Mouse (Mus musculus) MN1 (cell line): Measurements from ENCODE around the gene Pum1.

Experiments used
- DNase-seq: peaks from one replicate; pipeline ENCODE4 v3.0.0-alpha.2; 2016; ENCODE audit warnings: low spot score

Gene Pum1

DNA sequence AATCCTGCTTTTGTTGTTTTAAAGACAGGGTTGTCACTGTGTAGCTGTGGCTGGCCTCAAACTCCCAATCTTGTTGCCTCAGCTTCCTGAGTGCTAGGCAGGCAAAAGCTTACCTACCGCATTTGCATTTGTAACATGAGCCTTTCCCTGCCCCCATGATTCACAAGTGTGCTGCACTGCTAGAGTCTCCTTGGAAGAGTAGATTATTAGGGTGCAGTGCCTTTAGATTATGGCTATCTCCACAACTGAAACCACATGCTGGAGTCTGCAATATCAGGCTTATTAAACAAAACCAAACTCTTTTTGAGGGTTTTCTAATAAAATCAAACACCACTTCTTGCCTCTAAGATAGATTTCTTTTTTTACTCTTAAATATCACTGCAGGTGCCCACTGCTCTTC lies 59.5 kb downstream of the Pum1 start:
- no peak for DNase-seq

DNA sequence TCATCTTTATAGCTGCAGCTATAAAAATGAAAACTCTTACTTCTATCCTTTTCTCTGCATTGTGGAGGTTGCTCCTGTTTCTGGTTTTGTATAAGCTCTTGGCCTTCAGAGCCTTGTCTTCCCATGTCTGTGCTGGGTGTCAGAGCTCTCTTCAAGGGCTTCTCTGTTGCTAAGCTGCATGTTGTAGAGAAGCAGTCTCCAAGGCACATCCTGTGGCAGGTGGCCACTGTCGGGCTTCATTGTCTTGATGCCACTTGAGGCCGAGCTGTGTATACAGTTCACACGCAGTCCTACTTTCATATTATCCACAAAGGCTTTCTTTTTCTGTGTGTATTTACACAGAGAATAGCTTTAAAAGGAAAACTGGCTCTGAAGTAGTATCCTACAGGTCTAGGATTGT lies 63.0 kb downstream of the Pum1 start:
- no peak for DNase-seq

DNA sequence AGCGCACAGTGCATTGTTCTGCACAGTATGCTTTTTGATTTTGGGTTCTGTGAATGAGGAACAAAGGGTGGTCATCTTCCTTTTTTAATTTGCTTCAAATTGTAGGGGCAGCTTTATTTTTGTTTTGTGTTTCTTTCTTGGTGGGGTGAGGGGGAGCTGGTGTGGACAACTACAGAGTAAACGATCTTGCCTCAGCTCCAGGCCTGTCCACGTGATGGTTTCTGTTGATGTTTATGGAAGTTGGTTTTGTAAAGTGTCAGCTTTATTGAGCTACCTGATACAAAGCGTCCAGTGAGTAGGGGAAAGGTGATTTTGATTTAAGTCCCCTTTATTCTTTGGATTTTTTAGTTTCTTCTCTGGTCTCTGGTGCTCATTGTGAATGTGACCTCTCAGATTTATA lies 72.8 kb downstream of the Pum1 start:
- no peak for DNase-seq

DNA sequence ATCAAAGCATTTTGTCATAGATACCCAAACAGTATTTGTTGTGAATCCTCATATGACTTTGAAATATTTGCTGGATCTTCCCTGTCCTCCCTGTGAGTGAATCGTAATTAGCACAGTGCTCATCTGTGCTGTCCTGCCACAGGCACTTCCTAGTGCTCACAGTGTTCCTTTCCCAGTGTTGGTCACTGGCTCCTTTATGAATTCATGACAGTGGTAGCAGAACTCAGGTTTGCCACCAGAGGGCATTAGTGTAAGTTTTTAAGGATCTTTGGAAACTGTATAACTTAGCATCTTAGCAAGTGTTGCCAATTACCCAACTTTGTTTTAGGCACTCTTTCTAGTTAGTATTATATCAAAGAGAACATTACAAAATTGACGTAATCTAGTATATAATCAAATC lies 75.4 kb downstream of the Pum1 start:
- DNase-seq: peak; percentile 61

DNA sequence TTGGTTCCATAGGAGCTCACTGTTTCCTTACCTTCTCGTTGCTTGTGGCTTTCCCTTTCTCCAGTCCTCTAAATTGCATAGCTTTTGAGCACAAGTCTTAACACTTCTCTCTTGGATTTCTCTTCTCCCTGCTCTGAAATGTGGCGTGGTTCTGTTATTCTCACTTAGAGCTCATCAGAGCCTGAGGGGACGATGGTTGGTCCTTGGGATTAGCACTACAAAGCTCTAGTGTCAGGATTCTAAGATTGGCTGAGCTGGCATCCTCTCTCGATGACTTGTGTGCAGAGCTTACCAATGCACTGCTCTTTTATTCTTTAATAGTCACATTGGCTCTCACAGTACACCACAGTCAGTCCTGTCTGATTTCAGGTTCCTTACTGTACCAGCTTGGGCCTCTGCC lies 80.9 kb downstream of the Pum1 start:
- DNase-seq: no peak

DNA sequence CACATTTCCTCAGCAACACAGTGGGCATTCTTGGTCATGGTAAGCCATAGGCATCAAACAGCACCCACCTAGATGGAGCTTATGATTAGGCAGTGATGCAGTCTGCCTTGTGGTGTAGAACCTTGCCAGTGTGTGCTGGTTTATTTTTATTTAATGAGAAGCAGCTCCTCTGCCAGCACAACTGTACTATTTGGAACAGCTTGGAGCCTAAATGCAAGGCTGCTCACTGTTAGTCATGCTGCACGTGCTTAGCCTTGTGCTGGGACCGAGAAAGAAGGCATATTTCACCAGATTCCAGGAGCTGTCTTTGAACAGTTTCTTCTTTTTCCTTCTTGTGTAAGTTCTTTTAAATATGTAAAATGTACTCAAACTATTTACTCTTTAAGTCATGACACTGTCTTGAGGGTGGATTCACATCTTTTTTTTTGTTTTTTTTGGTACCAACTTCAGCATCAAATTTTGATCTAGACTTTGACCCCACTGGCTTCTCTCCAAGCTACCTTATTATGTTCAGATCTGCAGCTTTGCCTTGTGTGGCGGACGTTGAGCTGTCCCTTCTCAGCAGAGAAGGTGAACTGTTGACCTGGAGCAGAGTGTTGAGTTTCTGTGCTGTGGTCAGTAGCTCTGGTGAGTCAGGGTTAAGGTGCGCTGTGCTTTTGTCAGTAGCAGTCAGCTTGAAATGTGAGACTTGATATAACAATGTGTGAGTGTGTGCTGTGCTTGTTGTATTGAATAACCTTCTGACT lies 82.6 kb downstream of the Pum1 start:
- DNase-seq: no peak

DNA sequence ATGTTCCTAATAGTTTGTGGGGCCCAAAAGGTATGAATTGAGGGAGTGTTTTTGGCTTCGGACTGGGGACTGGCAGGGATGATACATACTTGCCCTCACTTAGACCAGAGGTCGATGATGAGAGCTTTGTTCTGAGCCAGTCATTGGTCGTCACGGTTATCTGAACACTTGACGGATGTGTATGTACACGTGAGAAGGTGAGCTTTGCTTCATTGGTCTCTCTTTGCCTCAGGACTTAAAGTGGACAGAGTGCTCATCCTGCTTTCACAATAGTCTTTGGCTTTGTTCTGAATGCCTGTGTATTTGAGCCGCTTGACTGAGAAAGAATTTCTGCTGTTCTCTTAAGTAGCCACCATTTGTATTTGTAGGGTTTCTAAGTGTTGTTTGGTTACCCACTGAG lies 86.4 kb downstream of the Pum1 start:
- no peak for DNase-seq

DNA sequence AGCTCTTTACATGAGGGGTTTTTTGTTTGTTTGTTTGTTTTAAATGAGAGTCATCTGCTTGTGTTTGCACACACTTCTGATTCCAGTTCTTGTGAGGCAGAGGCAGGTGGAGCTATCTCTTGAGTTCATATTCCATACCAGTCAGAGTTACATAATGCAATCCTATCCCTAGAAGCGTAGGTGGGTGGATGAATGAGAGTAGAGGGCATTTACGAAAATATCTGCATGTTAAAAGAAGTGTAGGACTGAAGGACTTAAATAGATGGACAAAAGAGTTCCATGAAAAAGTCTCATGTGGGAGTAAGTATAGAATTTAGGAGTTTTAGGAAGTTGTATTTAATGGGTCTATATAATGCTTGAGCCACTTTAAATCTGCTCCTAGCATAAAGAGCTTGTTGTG lies 88.8 kb downstream of the Pum1 start:
- DNase-seq: no peak

DNA sequence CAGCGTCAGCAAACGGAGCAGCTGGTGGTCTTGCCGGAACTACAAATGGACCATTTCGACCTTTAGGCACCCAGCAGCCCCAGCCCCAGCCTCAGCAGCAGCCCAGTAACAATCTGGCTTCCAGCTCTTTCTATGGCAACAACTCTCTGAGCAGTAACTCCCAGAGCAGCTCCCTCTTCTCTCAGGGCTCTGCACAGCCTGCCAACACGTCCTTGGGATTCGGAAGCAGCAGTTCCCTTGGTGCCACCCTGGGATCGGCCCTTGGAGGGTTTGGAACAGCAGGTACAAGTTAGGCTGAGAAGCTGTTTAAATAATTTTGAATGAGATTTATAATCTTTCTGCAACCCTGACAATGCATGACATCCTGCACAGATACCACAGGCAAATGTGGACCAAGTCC lies 89.5 kb downstream of the Pum1 start:
- no peak for DNase-seq

DNA sequence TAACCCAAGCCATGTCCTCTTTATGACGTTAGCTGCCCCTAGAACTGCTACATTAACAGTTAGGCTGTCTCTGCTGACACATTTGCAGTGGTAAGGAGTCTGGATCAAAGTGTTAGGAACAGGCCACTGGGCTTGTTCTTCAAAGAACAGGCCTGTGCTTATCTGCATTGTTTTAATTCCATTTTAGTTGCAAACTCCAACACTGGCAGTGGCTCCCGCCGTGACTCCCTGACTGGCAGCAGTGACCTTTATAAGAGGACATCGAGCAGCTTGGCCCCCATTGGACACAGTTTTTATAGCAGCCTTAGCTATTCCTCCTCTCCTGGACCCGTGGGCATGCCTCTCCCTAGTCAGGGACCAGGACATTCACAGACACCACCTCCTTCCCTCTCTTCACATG lies 90.6 kb downstream of the Pum1 start:
- no peak for DNase-seq

DNA sequence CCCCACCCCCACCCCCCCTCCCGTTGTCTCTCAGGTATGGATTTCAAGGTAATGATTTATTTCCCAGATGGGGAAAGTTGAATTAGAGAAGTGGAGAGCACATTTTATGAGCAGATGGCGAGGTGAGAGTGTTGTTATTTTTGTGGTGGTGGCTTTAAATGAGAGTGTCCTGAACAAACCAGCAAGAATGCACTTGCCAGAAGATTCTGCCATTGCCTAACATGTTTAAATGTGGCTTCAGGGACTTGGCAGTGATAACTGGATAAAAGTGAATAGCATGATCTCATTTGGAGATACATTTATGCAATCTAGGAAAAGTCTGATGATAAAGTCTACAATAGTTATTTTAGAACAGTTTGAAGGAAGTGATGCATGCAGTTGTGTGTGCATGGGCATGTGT lies 91.7 kb downstream of the Pum1 start:
- no peak for DNase-seq

DNA sequence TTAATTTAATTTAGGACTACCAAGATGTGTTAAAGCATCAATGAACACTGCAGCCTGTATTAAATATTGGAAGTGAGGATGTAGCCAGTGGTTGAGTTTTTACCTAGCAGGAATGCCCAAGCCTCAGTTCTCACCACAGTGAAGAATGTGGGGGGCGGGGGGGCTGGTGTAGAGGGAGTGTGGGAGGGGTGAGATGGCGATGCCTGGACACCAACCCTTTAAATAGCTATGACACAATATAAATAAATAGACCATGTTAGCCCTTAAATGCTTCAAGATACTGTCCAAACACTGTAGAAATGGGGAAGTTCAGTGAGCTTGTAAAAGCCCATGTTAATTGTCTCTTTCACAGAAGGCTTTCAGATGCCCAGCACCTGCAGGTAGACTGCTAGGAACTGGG lies 96.8 kb downstream of the Pum1 start:
- no peak for DNase-seq

DNA sequence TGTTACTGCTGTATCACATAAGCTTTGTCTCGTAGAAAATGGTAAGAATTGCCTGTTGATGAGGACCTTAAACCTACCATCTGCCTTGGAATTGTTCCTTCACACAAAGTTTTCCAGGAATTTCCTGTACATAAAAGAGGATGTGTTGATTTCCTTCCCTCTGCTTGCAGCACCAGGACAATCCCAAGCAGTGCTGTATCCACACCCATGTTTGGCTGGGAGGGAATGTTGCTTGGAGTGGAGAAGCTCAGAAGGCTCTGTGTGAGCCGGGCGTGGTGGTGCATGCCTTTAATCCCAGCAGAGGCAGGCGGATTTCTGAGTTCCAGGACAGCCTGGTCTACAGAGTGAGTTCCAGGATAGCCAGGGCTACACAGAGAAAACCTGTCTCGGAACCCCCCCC lies 98.7 kb downstream of the Pum1 start:
- DNase-seq: no peak

DNA sequence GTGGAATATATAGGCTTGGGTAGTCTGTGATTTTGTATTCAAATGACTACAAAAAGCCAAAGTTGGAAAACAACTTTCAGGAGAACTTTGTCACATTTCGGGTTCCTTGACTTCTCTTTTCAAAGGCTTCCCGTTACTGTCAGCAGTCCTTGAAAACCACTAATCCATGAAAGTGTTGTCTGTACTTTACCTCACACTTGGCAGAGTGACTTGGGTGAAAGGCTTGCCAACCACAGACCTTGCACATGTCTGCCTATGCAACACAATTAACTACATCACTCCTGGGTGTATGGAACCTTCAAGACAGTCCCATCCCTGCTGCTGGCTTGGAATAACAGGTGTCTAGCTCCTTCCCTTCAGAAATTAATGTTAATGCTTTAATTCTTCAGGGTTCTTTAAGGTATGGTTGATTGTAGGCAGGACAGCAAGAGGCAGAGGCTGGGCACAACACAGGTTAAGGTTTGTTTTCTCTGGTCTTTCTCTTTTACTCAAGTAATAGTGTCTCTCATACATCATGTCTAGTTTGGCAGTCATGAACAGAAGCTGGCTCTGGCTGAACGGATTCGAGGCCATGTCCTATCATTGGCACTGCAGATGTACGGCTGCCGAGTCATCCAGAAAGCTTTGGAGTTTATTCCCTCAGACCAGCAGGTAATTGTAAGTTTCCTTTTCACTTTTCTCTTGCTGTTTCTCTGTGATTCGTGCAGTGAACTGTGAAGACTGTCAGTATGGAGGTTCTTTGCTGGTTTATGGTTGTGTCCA lies 102.5 kb downstream of the Pum1 start:
- DNase-seq: no peak

DNA sequence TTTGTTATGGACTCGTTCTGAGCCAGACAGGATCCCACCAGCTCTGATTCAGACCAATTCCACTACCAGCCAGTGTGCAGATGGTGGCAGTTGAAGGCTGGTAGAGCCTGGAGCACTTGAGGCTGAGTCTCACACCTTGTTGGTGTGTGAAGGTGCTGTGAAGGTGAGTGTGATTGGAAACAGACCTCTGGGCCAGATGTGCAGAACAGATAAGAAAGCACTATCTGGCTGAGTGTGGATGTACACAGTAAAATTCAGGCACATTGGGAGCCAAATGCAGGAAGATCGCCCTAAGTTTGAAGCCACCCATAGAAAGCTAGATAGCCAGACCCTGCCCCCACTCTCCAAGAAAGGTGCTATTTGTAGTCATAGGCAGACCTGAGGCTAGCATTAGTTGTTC lies 103.3 kb downstream of the Pum1 start:
- no peak for DNase-seq

DNA sequence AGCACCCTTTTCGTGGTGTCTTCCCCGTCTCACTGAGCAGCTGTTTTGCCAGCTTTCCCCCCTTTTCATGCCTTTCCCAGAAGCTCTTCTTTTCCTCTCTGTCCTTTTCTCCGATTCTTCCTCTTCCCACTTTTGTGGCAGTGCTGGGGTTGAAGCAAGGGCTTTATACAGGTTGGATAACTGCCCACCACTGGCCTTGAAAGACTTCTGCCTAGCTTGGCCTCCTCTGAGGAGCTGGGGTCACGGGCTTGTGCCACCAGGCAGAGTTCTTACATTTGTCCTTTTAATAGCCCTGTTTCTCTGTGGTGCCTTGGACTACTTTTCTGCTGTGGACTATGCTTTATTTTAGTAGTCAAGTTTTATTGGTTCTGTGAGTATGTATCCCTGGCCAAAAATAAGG lies 103.8 kb downstream of the Pum1 start:
- no peak for DNase-seq

DNA sequence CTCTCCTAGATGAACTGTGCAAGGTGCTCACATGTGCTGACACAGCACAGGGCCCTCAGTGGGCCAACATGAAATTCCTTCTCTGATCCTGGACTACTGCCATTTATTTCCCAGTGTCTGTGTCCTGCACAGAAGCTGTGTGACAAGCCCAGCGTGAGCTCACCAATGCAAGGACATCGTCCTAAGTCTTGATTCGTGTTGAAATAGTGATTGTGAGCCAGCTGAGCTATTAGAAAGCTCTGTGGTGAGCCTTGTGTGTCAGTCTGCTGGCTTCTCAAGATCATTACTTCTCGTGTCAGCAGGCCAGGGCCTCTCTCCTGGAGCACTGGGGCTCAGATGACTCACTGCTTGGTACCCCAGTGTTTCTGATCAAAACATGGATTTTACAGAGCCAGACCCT lies 110.8 kb downstream of the Pum1 start:
- DNase-seq: no peak

DNA sequence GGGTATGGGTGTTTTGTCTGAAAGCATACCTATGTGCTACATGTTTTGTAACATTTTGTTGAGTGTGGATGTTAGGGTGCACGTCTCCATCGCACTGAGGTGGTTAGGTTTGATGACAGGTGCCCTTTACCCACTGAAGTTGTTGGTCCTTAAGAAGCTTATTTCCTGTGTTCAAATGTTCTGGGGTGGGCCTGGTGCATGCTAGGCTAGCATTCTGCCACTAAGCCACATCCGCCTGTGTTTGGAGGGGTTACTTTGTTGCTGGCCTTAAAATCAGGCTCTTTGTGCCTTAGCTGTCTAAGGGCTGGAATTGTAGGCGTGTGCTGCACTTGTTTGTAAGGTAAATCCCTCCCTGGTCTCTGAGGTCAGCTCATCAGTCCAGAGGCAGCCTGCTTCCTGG lies 111.7 kb downstream of the Pum1 start:
- DNase-seq: no peak

DNA sequence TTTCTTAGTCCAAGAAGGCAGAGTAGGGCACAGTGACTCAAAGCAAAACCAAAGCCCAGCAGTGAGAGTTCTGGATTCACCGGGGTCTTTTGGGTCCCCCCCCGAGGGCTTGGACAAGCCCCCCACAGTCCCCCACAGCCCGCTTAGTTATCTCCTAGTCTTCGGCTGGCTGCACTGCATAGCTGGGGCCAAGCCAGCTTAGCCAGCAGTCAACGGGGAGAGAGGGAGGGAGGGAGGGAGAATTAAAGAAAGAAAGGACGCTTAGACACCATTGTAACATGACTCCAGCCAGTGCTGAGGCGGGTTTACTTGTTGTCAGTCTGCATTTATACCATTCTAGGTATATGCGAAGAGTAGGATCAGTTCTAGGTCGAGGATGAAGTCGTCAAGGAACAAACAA lies 114.5 kb downstream of the Pum1 start:
- no peak for DNase-seq

DNA sequence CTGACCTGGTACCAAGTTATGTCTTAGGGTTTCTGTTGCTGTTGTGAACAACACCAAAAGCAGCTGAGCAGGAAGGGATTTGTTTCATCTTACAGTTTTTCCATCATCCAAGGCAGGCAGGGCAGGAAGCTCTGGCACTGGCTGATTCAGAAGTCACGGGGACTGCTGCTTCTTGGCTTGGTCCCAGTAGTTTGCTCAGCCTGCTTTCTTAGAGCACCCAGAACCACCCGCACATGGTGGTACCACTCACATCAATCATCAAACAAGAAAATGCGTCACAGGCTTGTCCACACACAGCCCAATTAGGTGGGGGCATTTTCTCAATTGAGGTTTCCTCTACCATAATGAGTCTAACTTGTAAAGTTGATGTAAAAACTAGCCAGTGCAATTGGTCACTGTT lies 115.9 kb downstream of the Pum1 start:
- peak; percentile 63 for DNase-seq

DNA sequence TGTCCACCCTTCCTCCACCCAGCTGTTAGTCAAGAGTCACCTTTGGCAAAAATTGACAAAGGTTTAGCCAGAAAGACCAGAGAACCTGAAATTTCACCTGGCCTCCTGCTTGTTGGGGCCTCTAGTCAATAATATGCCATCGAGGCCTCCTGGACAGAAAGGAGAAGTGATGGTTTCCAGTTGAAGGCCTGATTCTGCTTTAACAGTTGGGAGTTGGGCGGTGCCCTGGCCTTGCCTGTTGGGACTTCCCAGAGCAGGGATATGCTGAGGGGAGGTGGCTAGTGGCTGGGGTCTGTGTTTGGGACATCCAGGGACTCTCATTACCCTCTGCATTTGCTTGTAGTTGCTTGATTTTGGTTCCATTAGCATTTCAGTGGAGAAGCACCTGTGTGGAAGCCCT lies 119.4 kb downstream of the Pum1 start:
- no peak for DNase-seq

DNA sequence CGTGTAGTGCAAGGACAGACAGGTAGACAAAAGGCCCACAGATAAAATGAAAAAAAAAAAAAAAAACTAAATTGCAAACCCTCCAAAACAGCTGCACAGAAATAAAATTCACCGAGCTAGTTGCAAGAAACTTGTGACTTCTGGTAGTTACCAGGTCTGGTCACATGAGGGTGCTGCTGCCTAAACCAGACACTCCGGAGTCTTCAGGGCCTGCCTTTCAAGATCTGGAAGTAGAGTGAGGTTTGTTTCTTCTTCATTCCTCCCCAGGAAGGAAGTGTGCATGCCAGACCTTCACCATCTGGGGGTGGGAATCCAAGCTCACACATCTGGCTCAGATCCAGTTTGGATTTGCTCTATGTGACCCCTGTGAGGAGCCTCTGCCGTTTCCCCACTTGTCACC lies 121.6 kb downstream of the Pum1 start:
- peak; percentile 38 for DNase-seq

DNA sequence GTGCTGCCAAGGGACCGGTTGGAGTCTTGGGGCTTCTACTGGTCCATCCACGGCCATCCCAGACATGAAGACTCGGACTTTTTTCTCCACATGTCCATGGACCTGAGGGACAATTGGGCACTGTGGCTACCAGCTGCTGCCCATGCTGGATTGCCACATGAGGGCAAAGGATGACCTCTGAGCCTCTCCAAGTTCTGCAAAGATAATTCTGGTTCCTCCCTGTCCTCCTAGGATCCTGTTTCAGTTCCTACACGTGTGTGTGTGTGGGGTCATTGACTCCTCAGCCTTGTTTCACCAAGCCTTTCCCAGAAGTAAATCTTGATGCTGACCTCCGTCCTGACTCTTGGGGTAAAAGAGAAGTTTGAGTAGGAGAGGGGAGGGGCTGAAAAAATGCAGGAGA lies 124.4 kb downstream of the Pum1 start:
- DNase-seq: no peak

DNA sequence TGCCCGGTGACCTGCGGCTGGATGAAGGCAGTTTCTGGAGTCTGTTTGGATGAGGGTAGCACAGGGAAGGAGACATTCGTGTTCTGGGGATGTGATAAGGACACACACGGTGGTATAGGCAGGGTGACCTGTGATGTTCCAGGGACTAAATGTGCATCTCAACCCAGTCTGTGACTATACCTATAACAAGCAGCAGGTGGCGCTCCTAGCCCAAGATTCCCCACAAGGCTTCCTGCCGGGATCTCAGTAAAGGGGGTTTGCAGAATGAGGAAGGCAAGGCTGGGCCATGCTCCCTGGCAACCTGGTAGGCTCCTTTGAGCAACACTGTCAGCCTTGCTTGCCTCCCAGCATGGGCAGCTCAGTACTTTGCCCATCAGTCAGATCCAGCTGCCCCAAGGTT lies 127.1 kb downstream of the Pum1 start:
- peak; percentile 71 for DNase-seq
